Mouse (Mus musculus): Measurements from ENCODE around the gene Actn1.
"Not testable (repeated sequence)": the region's sequence is repeated elsewhere in the genome, so short reads cannot be mapped to it uniquely, and the experiment has no call there.

Gene Actn1

GRCm38 (mm10) chr12:80260056-80260743 lies at the start of gene Actn1:
Actn1 (minus strand) TSS chr12:80260371.
- peak; percentile 91 to 95 for DNase-seq

DNA sequence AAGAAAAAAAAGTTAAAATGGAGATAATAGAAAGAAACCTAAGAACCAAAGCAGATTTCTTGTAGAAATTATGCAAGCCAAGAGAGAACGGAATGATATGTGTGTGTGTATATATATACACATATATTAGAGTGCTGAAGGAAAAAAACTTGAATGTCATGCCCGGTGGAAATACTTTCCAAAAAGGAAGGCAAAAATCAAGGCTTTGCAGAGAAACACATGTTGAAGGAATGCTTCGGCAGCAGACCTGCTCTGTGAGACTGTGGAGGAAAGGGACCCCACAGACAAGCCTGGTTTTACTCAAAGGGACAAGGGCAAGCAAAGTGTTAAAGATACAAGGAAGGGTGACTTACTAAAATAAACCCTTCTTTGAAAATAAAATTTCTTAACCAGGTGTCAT lies 47.4 kb upstream of the Actn1 start:
- DNase-seq = no peak

GRCm38 (mm10) chr12:80304518-80304917 lies 44.3 kb upstream of the Actn1 start:
- DNase-seq = no peak

DNA sequence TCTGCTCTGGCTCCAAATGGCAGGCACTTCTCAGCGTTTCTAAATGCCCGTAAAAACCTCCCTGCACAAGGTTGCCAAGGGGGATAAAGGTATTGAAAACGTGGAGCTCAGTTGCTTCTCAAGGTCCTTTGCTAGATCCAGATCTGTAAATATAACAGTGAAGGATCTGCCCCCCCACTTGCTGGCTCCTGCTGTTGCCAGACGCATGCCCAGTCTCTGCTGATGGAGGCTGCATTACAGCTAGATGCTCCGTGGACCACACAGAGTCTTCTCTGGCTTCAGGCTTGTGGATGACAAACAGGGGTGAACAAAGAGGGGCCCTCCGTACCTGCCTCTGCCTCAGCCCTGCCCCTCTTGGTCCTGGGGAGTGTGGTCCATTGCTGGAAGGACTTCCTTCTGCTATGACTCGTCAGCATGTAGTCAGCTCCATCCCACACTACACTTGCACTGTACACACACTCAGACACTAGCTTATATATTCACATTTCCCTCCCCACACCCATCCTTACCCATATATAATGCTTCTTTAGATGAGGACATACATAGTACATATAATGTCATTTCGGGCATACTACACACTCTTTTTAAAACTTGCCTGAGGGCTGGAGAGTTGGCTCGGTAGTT lies 40.8 kb upstream of the Actn1 start:
- no peak for DNase-seq

GRCm38 (mm10) chr12:80298714-80299113 lies 38.5 kb upstream of the Actn1 start:
- DNase-seq = no peak

DNA sequence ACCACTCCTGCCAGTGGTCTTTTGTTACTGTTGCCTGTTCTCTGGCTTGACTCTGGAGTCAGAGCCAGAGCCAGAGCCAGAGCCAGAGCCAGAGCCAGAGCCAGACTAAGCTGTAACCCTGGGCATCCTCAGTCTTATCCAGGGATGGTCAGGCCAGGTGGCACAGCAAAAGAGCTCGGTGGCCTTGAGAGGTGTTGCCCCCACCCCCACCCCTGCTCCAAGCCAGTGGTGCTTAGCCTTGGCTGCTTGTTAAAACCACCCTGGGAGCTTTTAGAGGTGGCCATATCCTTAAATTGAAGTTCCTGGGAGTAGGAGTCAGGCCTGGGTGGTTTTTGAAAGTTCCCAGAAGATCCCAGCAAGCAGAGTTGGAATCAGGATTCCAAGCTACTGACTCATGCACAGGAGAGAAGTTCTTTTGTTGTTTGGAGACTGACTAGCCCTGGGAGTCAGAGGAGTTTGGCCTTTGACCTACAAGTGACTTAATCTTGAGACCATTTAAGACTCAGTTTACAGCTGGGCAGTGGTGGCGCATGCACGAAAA lies 31.8 kb upstream of the Actn1 start:
- DNase-seq = no peak

- no peak for DNase-seq
Observed at GRCm38 (mm10) chr12:80290964-80291363, 30.8 kb upstream of the Actn1 start.

- no peak for DNase-seq
Observed at GRCm38 (mm10) chr12:80290483-80290882, 30.3 kb upstream of the Actn1 start.

DNA sequence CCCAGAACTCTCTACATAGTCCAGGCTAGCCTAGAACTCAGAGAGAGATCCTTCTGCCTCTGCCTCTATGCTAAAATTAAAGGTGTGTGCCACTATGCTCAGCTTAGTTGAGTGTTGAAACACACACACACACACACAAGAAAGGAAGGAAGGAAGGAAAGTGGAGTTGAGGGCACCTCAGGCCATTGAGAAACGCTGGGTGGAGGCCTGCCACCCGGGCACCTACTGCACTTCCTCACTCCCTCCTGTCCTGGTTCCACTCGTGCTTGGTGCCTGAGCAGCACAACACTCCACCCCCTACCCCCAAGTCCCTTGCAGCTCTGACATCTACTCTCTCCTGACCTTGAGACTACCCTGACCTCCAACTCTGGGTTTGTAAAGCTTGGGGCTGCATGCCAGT lies 29.6 kb upstream of the Actn1 start:
- DNase-seq = no peak

DNA sequence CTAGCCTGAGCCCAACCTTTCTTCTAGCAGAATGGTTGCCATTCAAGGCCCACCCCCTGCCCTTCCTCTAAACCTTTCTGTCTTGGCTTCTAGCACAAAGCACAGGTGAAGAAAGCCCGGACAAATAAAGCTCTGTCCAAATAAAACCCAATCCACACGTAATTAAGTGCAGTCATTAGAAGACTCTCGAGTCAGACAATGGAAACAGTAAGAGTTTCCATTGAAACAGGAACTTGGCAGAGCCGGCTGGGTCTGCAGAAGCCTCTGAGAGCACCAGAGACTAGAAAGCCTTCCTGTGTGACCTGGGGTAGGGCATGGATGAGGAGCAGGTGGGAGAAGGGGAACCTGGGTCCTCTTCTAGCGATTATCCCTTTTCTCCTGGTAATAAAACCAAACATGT lies 25.7 kb upstream of the Actn1 start:
- DNase-seq = no peak

GRCm38 (mm10) chr12:80284251-80284650 lies 24.1 kb upstream of the Actn1 start:
- not testable (repeated sequence) for DNase-seq

DNA sequence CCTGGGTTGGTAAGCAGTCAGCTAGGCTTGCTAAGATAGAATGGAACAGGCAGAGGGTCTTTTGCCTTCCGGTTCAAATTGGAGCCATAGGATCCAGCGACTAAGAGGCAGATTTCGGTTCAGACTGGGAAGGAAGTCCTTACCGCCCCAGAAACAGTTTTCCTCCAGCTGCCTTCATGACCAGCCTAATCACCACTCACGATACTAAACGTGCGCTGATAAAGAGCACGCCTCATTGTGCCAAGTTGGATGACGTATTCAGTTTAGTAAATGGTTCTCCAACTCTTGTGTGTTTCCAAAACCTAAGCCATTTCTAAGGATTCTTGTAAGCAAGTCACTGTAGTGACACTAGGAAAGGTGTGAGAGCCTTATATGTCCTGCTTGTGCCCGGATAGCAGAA lies 18.7 kb upstream of the Actn1 start:
- DNase-seq = no peak

DNA sequence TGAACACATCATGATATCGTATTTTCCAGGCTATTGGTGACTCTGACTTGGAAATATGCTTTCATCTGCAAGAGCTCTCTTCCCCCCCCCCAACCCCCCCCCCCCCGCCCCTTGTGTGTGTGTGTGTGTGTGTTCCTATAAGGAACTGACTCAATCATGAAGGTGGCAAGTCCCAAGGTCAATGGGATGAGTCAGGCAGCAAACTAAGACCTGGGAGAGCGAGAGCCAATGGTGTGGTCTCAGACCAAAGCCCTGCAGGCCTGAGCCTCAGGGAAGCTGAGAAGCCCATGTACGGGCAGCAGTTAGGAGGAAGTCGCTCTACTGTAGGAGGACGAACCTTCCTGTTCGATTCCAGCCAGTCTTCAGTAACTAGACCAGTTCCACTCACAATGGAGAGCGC lies 17.3 kb upstream of the Actn1 start:
- no peak for DNase-seq

- no peak for DNase-seq
Observed at GRCm38 (mm10) chr12:80275187-80275820, 15.1 kb upstream of the Actn1 start.

DNA sequence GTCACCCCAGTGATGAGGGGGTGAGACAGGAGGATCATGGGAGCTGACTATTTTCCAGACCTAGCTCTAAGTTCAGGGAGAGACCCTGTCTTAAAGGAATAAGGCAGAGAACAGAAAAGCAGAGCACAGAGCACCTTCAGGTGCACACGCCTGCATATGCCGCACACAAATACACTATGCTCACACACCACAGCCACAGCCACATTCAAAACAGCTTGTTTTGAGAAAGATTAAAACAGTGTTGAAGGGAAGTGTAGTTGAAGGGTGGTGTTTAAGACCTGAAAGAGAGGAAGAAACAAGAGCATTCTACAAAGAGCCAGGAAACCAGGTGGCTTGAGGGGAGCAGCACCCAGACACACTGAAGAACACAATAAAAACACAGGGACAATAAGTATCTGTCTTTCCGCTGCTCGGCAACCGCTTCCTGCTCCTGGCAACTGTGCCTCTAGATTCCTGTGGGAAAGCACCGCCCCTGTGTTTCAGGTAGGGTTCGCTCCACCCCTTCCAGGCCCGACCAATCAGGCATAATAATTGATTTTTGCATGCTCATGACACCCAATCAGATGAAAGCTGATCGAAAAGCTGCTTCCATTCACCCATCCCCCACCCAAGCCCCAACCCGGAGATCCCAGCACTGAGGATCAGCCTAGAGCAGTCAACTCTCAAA lies 13.0 kb upstream of the Actn1 start:
- DNase-seq = peak; percentile 68 to 83

DNA sequence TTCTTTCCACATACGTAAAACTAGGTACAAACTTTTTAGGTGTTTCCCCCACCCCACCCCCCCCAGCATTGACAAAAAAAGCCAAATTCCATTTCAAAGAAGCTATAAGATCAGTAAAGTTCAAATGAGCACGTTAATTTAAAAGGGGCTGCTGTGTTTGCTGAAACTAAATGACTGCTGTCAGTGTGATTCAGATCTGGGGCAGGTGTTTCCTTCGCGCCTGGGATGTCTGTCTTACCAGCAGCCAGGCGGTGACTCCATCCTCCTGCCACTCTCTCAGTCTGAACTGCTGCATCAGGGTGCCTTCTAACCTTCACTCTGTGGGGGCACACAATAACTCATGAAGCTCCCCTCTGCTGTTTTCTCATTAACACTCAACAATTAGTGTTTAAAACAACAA lies 11.6 kb upstream of the Actn1 start:
- no peak for DNase-seq

DNA sequence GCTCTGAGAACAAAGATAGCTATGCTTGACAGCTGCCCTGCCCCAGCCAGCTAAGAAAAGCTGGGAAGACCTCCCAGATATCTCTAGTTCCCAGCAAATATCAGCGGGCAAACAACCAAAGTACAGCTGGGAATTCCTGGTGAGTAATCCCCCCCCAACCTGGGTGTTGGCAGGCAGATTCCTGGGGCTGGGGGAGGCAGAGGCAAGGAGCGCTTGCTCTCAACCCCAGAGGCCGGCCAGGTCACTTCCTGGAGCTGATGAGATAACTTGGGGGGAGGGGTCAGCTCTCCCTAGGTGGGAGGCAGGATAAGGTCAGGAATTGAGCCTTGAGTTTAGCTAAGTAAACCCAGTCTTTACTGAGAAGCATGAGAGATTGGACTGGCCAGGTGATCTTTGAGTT lies 10.8 kb upstream of the Actn1 start:
- no peak for DNase-seq

DNA sequence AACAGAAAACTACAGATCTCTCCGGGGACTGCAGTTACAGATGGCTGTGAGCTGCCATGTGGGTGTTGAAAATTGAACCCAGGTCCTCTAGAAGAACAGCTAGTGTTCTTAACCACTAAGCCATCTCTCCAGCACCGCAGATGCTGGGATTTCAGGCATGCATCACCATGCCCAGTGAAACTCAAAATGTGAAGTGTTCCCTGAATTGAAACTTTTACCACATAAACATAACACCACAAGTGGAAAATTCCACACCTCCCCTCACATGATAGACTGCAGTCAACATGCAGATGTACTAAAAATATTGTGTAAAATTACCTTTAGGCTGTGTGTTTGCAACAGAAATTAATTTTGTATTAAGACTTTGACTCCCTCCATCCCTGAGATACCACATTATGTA lies 9.1 kb upstream of the Actn1 start:
- no peak for DNase-seq

DNA sequence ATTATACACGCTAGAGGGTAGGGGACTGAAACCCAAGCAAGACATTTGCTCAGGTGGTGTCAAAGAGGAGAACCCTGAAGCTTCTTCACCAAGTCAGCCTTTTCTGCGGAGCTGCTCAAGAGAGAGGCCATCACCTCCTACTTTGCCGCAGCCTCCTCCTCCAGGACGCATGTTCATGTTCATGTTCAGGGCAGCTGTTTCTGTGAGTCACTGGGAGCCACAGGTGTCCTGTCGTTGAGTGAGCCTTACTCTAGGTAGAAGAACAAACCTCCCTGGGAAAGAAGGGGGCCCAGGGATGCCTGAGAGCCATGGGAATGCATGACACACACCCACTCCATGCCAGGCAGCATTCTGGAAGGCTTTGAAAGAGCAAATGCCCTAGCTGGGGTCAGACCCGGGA lies 7.8 kb upstream of the Actn1 start:
- DNase-seq = no peak

DNA sequence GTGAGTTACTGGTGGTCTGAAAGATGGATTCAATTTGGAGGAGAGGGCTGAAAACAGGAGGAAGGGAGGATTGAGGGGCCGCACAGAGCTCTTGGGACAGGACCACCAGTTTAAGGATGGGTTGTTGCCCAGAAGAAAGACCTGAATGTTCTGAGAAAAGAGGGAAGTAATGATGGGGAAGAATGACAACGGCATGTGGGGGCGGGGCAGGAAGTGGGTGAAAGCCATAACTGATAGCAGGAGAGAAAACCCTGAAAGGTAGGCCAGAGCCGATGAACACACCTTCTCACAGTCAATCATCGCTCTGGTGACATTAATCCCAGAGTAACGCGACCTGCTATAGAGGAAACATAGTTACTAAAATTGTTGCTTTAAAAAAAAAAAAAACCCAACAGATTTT lies 4.2 kb upstream of the Actn1 start:
- not testable (repeated sequence) for DNase-seq

DNA sequence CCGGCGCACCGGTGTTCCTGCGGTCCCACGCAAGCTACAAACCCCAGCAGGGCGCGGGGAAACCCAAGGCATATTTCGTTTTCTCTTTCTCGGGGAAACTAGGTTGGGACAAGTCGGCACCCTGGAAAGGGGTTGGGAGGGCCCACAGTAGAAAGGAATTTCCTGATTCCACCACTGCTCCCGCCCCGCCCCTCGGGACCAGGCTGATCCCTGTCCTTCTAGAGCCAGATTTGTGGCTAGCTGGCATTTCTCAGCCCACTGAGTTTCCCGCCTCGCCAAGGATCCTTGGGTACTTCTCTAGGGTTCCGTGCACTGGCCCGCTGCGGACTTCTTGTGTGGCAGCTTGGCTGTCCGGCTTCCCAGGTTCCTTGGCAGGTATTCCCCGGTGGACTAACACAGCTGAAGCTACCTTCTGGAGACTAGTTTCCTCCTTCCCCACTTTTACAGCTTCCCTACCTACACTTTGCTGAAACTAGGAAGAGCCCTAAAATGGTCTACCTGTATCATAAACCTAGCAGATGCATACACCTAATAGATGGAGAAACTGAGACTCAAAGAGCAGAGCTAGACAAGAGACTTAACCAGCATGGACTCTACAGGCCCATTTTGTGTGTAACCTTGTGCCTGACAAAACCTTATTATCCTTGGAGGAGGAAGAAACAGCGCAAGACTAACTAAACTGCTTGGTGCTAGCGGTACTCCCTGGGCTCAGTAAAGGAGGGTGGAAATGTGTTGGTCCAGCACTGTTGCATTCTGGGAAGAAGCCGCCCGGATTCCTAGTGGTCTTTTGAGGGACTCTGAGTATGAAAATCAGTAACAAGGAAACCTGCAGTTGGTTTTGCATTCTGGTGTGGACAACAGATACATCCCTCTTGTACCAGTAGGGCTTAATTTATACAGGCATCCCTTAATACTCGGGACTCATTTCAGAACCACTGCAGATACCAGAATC lies 849 bp upstream of the Actn1 start:
- peak; percentile 54 to 68 for DNase-seq
